Mouse (Mus musculus) heart, adult 11 months (tissue): ENCODE measurements around the gene Cstad.

Experiments used
- DNase-seq: peaks from one replicate; pipeline ENCODE4 v3.0.0; 2022

Gene Cstad

DNA sequence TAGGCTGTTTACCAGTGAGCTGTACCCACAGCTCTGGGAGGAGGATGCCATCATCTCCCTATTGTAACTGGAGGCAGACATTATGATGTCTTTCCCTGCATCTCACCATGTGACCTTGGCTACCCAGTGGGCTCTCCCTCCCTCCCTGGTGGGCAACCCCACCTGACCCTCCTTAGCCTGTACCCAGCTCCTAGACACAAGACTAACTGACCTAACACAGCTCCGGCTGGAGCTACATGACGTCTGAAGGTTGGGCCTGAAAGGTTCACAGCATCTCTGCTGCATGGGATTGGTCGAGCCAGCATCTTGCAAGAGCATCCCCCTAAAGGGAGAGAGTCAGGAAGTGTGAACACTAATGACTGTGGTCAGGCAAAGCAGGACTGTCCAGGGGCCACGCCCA, 35.0 kb downstream of the Cstad start:
- no peak for DNase-seq

GRCm38 (mm10) chr2:30636266-30636671, 41.4 kb downstream of the Cstad start:
- DNase-seq, result peak; percentile 97

GRCm38 (mm10) chr2:30637991-30638390, 43.2 kb downstream of the Cstad start:
- peak; percentile 88 for DNase-seq

- peak; percentile 94 for DNase-seq
These were observed 45.2 kb downstream of the Cstad start for GRCm38 (mm10) chr2:30640021-30640481.

- no peak for DNase-seq
These were observed 48.0 kb downstream of the Cstad start for GRCm38 (mm10) chr2:30642810-30643209.

- no peak for DNase-seq
These were observed 48.6 kb downstream of the Cstad start for GRCm38 (mm10) chr2:30643422-30643821.

DNA sequence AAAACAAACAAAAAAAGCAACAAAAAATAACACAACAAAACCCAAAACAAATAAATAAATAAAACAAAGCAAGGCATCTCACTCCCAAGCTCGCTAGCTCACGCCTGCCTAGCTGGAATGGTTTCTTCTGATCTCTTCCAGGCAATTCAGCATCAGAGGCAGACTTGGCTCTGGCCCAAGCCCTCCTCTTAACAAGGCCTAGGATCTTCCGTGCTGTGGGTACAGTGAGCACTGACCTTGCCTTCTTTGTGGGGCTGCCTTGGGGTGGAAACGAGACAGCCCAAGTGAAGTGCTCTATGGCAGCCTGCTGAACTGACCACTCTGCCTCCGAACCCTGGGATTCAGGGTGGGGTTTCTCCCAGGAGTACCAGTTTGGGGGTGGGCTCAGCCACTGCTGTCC, 52.0 kb downstream of the Cstad start:
- peak; percentile 94 for DNase-seq

- peak; percentile 97 for DNase-seq
These were observed 52.6 kb downstream of the Cstad start for GRCm38 (mm10) chr2:30647303-30647881.

DNA sequence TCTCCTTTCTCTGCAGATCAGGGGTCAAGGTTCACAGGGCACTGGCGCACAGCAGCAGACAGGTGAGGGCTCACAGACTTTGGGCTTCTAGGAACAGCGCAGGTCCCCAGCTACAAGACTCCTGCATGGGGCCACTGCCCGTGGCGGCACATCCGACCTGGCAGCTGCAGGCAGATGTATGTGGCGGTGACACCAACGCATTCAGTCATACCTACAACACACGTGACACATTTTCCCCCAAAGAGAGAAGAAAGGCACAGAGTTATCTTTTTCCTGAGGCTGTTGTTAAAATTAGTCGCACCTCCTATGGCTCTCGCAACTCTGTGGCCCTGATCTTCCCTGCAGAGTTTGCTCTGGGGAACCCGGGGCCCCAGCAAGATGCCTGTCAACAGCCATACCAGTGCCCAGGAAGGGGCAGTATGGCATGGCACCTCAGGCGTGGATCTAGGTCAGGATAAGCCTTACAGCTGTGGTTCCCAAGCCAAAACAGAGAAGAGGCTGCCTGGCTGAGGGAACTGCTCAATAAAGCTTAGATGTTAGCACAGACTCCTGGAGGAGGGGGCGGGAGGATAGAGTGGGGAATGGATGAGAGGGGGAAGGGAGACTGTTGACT, 53.1 kb downstream of the Cstad start:
- peak; percentile 88 for DNase-seq

GRCm38 (mm10) chr2:30650249-30650648, 55.4 kb downstream of the Cstad start:
- peak; percentile 89 for DNase-seq

- DNase-seq, result peak; percentile 92
These were observed 57.0 kb downstream of the Cstad start for GRCm38 (mm10) chr2:30651831-30652230.

DNA sequence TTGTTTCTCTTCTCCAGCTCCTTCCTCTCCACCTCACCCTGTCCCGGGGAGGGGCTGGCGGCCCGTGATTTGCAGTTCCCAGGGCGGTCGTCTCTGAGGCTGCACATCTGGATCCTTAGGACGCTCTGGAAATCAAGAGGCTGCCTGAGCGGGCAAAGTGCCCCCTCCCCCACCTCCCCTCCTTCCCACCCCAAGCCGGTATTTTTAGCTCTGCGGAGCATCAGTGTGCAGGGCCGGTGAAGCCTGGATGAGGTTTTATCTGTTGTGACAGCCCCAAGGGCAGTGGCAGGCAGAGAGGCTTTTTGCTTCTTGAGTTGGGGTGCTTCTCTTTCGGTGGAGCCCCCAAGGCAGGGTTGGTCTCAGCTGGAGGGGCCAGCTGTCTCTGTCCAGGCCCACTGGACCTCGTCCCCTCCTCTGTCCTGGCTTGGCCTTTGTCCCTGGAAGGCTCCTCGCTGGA, 57.8 kb downstream of the Cstad start:
- peak; percentile 97 for DNase-seq

DNA sequence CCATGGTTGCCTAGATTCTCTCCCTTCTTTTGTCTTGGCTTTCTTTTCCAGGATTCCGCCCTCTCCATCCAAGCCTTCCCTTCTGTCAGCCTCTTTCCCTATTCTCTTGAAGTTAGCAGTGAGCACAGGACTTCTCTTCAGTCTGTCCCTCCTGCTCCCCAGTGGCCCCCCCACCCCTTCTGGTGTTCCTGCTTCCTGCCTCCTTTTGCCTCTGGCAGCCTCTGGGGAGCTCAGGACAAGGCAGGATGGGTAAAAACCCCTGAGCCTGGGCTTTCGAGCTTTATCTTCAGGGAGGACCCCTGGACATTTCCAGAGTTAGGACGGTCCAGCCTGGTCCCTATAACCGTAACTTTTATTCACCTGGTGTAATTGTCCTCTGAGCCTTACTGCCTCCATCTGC, 58.2 kb downstream of the Cstad start:
- DNase-seq, result peak; percentile 95

- DNase-seq, result peak; percentile 83
These were observed 59.3 kb downstream of the Cstad start for GRCm38 (mm10) chr2:30654158-30654557.

DNA sequence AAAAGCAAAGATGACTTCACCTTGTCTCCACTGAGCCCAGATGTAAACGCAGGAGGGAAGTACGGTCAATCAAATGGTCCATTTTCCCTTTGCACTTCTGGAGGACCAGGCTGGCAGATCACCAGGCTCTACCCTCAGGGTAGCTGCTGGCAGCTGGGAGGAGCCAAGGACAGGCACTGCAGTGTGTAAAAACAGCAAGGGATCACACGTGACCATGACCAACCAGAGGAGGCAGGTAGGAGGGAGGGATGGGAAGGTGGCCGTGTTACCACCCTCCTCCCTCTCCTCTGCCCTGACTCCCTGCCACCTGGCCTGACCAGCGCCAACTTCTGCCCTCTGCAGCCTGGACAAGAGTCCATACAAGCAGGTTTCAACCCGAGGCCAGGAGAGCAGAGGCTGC, 59.7 kb downstream of the Cstad start:
- peak; percentile 93 for DNase-seq

DNA sequence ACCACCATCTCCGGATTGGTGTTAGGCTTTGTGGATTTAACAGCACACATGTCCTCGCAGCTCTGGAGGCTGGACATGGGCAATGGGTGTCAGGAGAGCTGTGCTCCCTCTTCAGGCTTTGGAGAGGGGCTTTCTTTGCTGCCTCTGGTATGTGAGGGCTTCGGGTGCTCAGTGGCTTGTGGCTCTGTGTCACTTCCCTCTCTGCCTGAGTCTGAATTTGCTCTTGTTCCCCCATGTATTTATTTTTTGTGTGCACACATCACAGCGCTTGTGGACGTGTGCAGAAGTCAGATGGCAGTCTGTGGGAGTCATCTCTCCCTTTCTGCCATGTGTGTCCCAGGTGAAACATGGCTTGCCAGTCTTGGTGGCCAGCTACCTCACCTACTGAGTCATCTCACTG, 60.9 kb downstream of the Cstad start:
- peak; percentile 83 for DNase-seq

DNA sequence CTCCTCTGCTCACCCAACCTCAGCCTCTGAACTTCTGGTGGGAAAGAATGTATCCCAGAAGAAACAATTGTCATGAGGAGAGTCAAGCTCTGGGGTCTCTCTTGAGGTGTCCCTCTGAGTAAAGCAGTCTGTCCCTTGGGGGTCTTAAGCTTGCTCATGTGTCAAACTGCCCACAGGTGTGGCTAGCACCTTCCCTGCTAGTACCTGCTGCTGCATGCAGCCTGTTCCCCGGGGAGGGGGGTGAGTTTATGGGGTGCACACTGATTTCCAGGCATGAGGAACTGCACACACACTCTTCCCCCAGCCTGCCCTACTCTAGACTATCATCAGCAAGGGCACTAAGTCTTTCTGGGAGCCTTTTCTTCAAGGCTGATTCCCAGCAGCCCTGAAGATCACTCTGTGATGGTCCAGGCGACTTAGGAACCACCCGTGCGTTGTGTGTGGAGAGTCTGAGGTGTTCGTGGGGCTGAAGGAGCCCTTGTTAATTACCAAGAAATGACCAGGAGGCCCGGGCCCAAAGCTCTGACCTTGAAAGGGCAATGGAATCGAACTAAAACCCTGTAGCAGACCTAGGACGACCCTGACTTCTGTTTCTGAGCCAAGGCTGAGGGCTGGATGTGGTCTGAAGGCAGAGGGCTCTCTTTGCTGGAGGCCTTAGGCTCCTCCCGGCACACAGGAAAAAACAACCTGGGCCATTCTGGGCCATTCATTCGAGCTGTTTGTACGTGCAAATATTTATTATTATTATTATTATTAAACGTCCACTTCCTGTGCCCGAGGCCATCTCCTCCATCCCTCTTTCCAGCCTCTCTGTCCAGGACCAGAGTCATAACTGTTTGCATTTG, 62.1 kb downstream of the Cstad start:
- DNase-seq, result peak; percentile 94

DNA sequence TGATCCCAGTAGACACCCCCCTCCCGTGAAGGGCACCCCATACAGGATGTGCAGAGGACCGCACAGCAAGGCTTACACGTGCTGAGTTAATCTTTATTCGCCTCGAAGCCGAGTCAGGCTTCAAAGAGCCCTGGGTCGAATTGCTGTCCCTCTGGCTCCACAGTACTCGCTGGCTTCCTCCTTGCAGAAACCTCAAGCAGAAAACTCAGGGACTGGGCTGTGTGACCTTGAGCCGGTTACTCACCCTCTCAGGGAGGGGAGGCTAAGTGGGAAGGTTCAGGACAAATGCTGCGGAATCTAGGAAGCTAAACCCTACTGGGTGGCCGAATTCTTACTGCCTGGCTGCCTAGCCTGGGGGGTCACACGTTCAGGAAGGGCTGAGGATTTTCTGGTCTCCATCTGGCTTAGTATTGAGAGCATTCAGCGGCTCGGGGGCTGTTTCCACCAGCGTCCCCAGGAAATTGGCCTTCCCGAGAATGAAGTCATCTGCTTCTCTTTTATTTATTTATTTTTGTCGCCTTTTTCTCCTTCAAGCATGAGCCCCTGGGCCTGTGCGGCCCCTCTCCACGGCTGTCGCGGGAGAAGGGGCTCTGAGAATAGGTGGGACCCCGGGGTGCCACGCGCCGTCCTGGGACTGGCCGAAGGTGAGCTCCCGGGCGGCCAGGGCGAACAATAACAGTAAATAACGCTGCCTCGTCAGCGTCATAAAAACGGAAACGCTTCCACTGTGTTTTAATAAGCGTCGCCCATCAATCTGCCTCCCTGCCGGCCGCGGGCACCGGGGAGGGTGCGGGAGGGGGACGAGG, 63.0 kb downstream of the Cstad start:
- peak; percentile 97 for DNase-seq

DNA sequence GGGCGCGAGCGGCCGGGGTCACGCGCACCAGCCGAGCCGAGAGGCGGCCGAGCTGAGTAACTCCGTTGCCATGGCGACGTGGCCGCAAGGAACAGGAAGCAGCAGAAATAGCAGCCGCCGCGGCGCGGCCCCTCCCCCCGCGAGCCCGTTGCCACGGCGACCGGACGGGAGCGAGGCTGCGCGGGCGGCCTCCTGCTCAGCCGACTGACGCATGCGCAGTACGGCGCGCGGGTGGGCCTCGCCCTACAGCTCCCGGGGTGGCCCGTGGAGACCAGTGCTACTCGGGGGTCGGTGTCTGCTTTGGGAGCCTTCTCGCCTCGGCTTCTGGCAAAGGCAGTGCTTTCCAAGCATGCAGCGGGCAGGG, 63.6 kb downstream of the Cstad start:
- DNase-seq, result peak; percentile 100
